Mouse (Mus musculus): ENCODE results near the gene Rasal1.

GRCm38 (mm10) chr5:120635633-120636032 lies 13.0 kb upstream of the Rasal1 start:
- no peak for TF ChIP-seq POLR2A (IDR thresholded peaks at IDR 0.05; ENCODE audit: control insufficient read depth, extremely low read depth, insufficient read depth, low read length, poor library complexity)
- TF ChIP-seq CTCF (IDR thresholded peaks at IDR 0.05; ENCODE audit: borderline replicate concordance, control insufficient read depth, extremely low read depth, insufficient read depth, low read length, poor library complexity) = no peak
